Mouse (Mus musculus): ENCODE measurements at regions not wholly inside any gene's neighbourhood (a gene's known extent, or its start where the extent isn't known, plus 50 kb on each side); places are given as distances from the start of the nearest gene placed in this dataset.

GRCm38 (mm10) chr2:174848981-174849681, 88.7 kb downstream of the Edn3 start:
- no peak for DNase-seq (ENCODE audit: extremely low spot score in 1 of 2, low spot score in 1 of 2)

- DNase-seq (ENCODE audit: extremely low spot score in 1 of 2, low spot score in 1 of 2): no peak
Observed at GRCm38 (mm10) chr2:174850860-174851259, 90.4 kb downstream of the Edn3 start.

- DNase-seq (ENCODE audit: extremely low spot score in 1 of 2, low spot score in 1 of 2): peak; percentile 73 to 87
Observed at GRCm38 (mm10) chr2:174851525-174852330, 91.3 kb downstream of the Edn3 start.

GRCm38 (mm10) chr2:174853786-174854185, 93.4 kb downstream of the Edn3 start:
- no peak for DNase-seq (ENCODE audit: extremely low spot score in 1 of 2, low spot score in 1 of 2)

GRCm38 (mm10) chr2:174855548-174855947, 95.1 kb downstream of the Edn3 start:
- DNase-seq (ENCODE audit: extremely low spot score in 1 of 2, low spot score in 1 of 2): no peak

- DNase-seq (ENCODE audit: extremely low spot score in 1 of 2, low spot score in 1 of 2): no peak
Observed at GRCm38 (mm10) chr2:174856135-174856534, 95.7 kb downstream of the Edn3 start.

GRCm38 (mm10) chr2:174858011-174858834, 97.8 kb downstream of the Edn3 start:
- peak; percentile 65 to 71 for DNase-seq (ENCODE audit: extremely low spot score in 1 of 2, low spot score in 1 of 2)

GRCm38 (mm10) chr2:174858835-174859215, 98.4 kb downstream of the Edn3 start:
- no peak for DNase-seq (ENCODE audit: extremely low spot score in 1 of 2, low spot score in 1 of 2)

- peak in 1 of 2 experiments; percentile 40 for DNase-seq (ENCODE audit: extremely low spot score in 1 of 2, low spot score in 1 of 2)
Observed at GRCm38 (mm10) chr2:174859533-174859932, 99.1 kb downstream of the Edn3 start.

- no peak for DNase-seq (ENCODE audit: extremely low spot score in 1 of 2, low spot score in 1 of 2)
Observed at GRCm38 (mm10) chr2:174864657-174865056, 104.2 kb downstream of the Edn3 start.

GRCm38 (mm10) chr2:174866546-174866945, 106.1 kb downstream of the Edn3 start:
- no peak for DNase-seq (ENCODE audit: extremely low spot score in 1 of 2, low spot score in 1 of 2)

GRCm38 (mm10) chr2:174867397-174867796, 107.0 kb downstream of the Edn3 start:
- no peak for DNase-seq (ENCODE audit: extremely low spot score in 1 of 2, low spot score in 1 of 2)

- no peak for DNase-seq (ENCODE audit: extremely low spot score in 1 of 2, low spot score in 1 of 2)
Observed at GRCm38 (mm10) chr2:174868186-174868585, 107.8 kb downstream of the Edn3 start.

- DNase-seq (ENCODE audit: extremely low spot score in 1 of 2, low spot score in 1 of 2): no peak
Observed at GRCm38 (mm10) chr2:174868743-174869369, 108.4 kb downstream of the Edn3 start.

GRCm38 (mm10) chr2:174870284-174870683, 109.9 kb downstream of the Edn3 start:
- peak in 1 of 2 experiments; percentile 33 for DNase-seq (ENCODE audit: extremely low spot score in 1 of 2, low spot score in 1 of 2)

- DNase-seq (ENCODE audit: extremely low spot score in 1 of 2, low spot score in 1 of 2): no peak
Observed at GRCm38 (mm10) chr2:174871225-174871624, 110.8 kb downstream of the Edn3 start.

GRCm38 (mm10) chr2:174871844-174872243, 111.4 kb downstream of the Edn3 start:
- no peak for DNase-seq (ENCODE audit: extremely low spot score in 1 of 2, low spot score in 1 of 2)

GRCm38 (mm10) chr2:174876886-174877285, 116.5 kb downstream of the Edn3 start:
- DNase-seq (ENCODE audit: extremely low spot score in 1 of 2, low spot score in 1 of 2): no peak

- DNase-seq (ENCODE audit: extremely low spot score in 1 of 2, low spot score in 1 of 2): no peak
Observed at GRCm38 (mm10) chr2:174878979-174879378, 118.6 kb downstream of the Edn3 start.

GRCm38 (mm10) chr2:174880659-174881058, 120.2 kb downstream of the Edn3 start:
- no peak for DNase-seq (ENCODE audit: extremely low spot score in 1 of 2, low spot score in 1 of 2)
